Mouse (Mus musculus) myocyte (in vitro differentiated cells): ENCODE results near the gene Nmnat1. TPM values are rescaled to one million over a fixed set of nuclear protein-coding genes. Genes with fewer than 3 reads are reported as not detected.
A peak's percentile ranks its signal among the peaks of the same experiment; 100 is the strongest.

Source experiments
- H3K27me3 ChIP-seq: one replicate; pipeline ENCODE4 v1.6.1; 2011; ENCODE audit not compliant: control insufficient read depth, insufficient read depth, insufficient read length
- H3K36me3 ChIP-seq: one replicate; pipeline ENCODE4 v1.6.1; 2011; ENCODE audit not compliant: control insufficient read depth, insufficient read depth
- H3K4me2 ChIP-seq: one replicate; pipeline ENCODE4 v1.6.1; 2011; ENCODE audit warnings: low read depth, control low read depth
- H3K4me3 ChIP-seq: one replicate; pipeline ENCODE4 v1.5.1; 2011; ENCODE audit warnings: mild to moderate bottlenecking, control low read depth, moderate library complexity
- H3K79me2 ChIP-seq: one replicate; pipeline ENCODE4 v1.6.1; 2011; ENCODE audit not compliant: control insufficient read depth, insufficient read depth
- H3ac ChIP-seq: one replicate; pipeline ENCODE4 v1.6.1; 2011; ENCODE audit not compliant: control insufficient read depth, insufficient read length
- CEBPB ChIP-seq: IDR thresholded peaks from 2 replicates; pipeline ENCODE4 v1.6.1; 2011; ENCODE audit warnings: mild to moderate bottlenecking, moderate library complexity; ENCODE audit not compliant: poor library complexity, insufficient read depth, severe bottlenecking
- E2F4 ChIP-seq: IDR thresholded peaks from one replicate; pipeline ENCODE4 v1.6.1; 2011; ENCODE audit warnings: mild to moderate bottlenecking, control low read depth, moderate library complexity; ENCODE audit not compliant: insufficient read depth
- MAX ChIP-seq: IDR thresholded peaks from one replicate; pipeline ENCODE4 v1.6.1; 2011; ENCODE audit warnings: low read depth, mild to moderate bottlenecking, control low read depth
- MYOD1 ChIP-seq, 3 experiments: IDR thresholded peaks; one replicate each; pipeline ENCODE4 v1.6.1; 2011; ENCODE audit warnings: control low read depth in 2 of 3, low read depth in 2 of 3, mild to moderate bottlenecking in 2 of 3, moderate library complexity in 1 of 3; ENCODE audit not compliant: insufficient read length in 2 of 3, control insufficient read depth in 1 of 3
- MYOG ChIP-seq, 3 experiments: IDR thresholded peaks; one replicate each; pipeline ENCODE4 v1.6.1; 2011; ENCODE audit warnings: control low read depth in 2 of 3, low read depth in 2 of 3, mild to moderate bottlenecking in 2 of 3; ENCODE audit not compliant: insufficient read length in 2 of 3, control insufficient read depth in 1 of 3, insufficient read depth in 1 of 3
- POLR2A ChIP-seq: IDR thresholded peaks from one replicate; pipeline ENCODE4 v1.6.1; 2011; ENCODE audit warnings: low read depth, mild to moderate bottlenecking, control low read depth, moderate library complexity; ENCODE audit not compliant: insufficient read length
- POLR2AphosphoS2 ChIP-seq: IDR thresholded peaks from one replicate; pipeline ENCODE4 v1.6.1; 2011; ENCODE audit warnings: low read depth, control low read depth; ENCODE audit not compliant: insufficient read length
- REST ChIP-seq: IDR thresholded peaks from one replicate; pipeline ENCODE4 v1.6.1; 2011; ENCODE audit warnings: mild to moderate bottlenecking, control low read depth, moderate library complexity; ENCODE audit not compliant: insufficient read depth, insufficient read length
- SRF ChIP-seq: IDR thresholded peaks from one replicate; pipeline ENCODE4 v1.6.1; 2011; ENCODE audit warnings: low read depth; ENCODE audit not compliant: control insufficient read depth, insufficient read length
- TCF12 ChIP-seq: IDR thresholded peaks from one replicate; pipeline ENCODE4 v1.6.1; 2011; ENCODE audit warnings: mild to moderate bottlenecking, control low read depth; ENCODE audit not compliant: poor library complexity, insufficient read depth, severe bottlenecking
- TCF3 ChIP-seq: IDR thresholded peaks from one replicate; pipeline ENCODE4 v1.6.1; 2011; ENCODE audit warnings: low read depth, control low read depth; ENCODE audit not compliant: insufficient read length
- USF1 ChIP-seq: IDR thresholded peaks from one replicate; pipeline ENCODE4 v1.6.1; 2011; ENCODE audit warnings: low read depth, mild to moderate bottlenecking, control low read depth, moderate library complexity
- polyA plus RNA-seq: library from polyadenylated mRNA; unstranded; fragments of >200 nt; fragmentation: generic; extraction: Trizol; gene quantifications from one replicate; pipeline ENCODE4 v1.2.1, GENCODE M21; 2012; ENCODE audit warnings: missing spikeins

Gene Nmnat1
- polyA plus RNA-seq, result 9.3 TPM

DNA sequence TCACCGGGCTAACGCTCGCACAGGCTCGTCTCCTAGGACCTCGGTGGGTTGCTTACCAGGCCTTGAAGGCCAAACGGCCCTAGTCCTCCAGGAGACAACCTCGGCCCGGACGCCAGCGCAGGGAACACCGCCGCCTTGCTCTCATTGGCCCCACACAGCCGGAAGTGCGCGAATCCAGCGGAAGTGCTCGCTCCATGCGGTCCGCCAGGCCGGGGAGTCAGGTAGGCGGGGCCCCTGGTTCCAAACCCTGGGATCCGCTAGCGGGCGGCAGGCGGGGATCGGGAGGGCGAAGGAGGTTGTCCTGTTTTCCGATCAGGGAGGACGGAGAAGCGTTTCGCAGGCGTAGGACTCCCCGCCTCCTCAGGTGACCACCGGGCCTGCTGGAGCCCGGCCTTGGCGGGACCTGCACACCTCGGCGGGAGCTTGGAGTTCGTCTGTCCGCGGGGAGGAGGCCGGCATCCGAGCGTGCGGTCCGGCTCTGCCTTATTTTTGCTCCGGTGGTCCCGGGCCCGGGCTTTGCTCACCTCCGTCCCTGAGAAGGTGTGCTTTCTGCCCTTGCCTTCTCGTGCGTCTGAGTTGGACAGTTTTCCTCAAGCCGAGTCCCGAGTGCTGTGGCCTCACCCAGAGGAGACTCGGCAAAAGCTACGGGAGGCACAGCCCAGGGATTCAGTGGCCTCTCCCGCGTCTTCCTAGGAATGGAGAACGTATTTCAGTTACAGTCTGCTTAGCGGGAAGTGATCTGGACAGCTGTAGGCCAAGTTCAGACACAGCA is at the start of gene Nmnat1, which contains the start of gene Lzic:
TSS of gene Nmnat1 (minus strand) at position 150 of the 772 bp plus-strand sequence.
TSS of gene Lzic (plus strand) at position 177 of the 772 bp plus-strand sequence.
- H3ac ChIP-seq, result peak within 1 kb of the TSS; percentile 67
- TF ChIP-seq SRF, result peak; percentile 58
- no peak for TF ChIP-seq USF1
- no peak for TF ChIP-seq E2F4
- TF ChIP-seq MYOD1 (IDR thresholded peaks at IDR 0.05; ENCODE audit: control insufficient read depth in 1 of 3, insufficient read length in 2 of 3, low read depth in 2 of 3), result peak in 1 of 3 experiments; percentile 34
- TF ChIP-seq POLR2A, result peak; percentile 60
- no peak for TF ChIP-seq TCF12
- TF ChIP-seq POLR2AphosphoS2, result no peak
- TF ChIP-seq MAX, result no peak
- no peak for TF ChIP-seq CEBPB
- TF ChIP-seq TCF3, result no peak
- peak in 2 of 3 experiments; percentile 23 to 57 for TF ChIP-seq MYOG (IDR thresholded peaks at IDR 0.05; ENCODE audit: control insufficient read depth in 1 of 3, insufficient read depth in 1 of 3, insufficient read length in 2 of 3, low read depth in 2 of 3)
- TF ChIP-seq REST, result no peak
- H3K27me3 ChIP-seq, result no peaks in the 10 kb centered on the region
- peak within 1 kb of the TSS; percentile 97 for H3K4me2 ChIP-seq
- peaks cover 36% of the 10 kb centered on the region for H3K79me2 ChIP-seq
- peak within 1 kb of the TSS; percentile 91 for H3K4me3 ChIP-seq
- H3K36me3 ChIP-seq, result peaks cover 16% of the 10 kb centered on the region

DNA sequence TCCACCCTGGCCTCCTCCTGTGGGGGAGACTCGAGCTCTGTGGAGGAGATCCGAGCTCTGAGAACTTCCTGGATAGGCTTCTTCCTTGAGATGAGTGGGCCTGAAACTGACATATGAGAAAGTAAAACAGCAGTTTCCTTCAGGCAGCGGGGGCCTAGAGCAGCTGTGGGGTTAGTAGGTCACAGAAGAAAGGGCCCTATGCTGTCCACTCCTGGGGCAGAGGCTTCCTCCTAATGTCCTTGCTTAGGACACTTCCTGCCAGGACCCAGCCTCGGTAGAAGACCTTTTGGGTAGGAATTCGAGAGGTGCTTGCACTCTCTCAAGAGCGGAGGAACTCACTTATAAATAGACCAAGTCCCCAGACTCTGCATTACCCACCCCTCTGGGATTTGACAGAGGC is 44.7 kb upstream of the Nmnat1 start:
- Histone ChIP-seq H3K4me3 (no peak overlapping the region), H3K27me3 (no peaks in the 10 kb centered on the region), H3K4me2 (no peak overlapping the region), H3K79me2 (no peaks in the 10 kb centered on the region), H3K36me3 (no peaks in the 10 kb centered on the region), H3ac (no peak overlapping the region)
- TF ChIP-seq E2F4 (no peak), MAX (no peak), POLR2A (no peak), MYOD1 (IDR thresholded peaks at IDR 0.05; ENCODE audit: control insufficient read depth in 1 of 3, insufficient read length in 2 of 3, low read depth in 2 of 3) (no peak), TCF12 (no peak), TCF3 (no peak), SRF (no peak), MYOG (IDR thresholded peaks at IDR 0.05; ENCODE audit: control insufficient read depth in 1 of 3, insufficient read depth in 1 of 3, insufficient read length in 2 of 3, low read depth in 2 of 3) (no peak), POLR2AphosphoS2 (no peak), CEBPB (no peak), USF1 (no peak), REST (no peak)

DNA sequence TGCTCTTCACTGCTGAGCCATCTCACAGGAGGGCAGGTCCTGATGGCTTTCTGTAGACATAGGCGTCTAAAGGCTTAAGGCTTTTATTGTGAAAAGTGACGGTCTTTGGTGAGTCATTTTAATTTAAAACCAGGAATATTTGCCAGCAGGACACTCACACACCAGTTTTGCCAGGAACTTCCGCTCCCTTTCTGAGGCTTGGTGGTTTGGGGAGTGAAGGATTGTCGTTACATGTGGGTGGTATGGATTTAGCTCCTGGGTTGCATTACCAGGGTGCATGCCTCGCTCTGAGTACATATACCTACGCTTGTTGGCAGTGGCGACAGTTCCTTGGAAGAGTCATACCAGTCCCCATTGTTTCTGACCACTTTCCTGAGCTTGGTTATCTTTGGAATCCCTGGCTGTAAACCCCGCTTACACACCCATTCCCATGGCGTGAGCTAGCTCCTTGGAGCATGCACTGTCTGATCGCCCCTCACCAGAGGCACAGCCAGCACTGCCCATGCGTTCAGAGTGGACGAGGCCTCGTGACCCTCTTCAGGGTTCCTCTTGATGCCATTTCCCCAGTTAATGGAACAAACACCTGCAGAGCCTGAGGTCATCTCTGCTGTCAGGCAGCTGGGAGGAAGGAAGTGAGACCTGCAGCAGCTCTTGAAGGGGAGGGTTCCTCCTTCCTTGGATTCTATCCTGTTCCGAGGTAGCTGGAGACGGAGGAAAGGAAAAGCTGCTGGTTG is 42.8 kb upstream of the Nmnat1 start:
- Histone ChIP-seq H3K27me3 (no peaks in the 10 kb centered on the region), H3K79me2 (no peaks in the 10 kb centered on the region), H3K4me2 (peak overlapping the region; percentile 76), H3K36me3 (no peaks in the 10 kb centered on the region), H3K4me3 (no peak overlapping the region), H3ac (no peak overlapping the region)
- TF ChIP-seq E2F4 (no peak), MYOD1 (IDR thresholded peaks at IDR 0.05; ENCODE audit: control insufficient read depth in 1 of 3, insufficient read length in 2 of 3, low read depth in 2 of 3) (no peak), SRF (no peak), MAX (no peak), MYOG (IDR thresholded peaks at IDR 0.05; ENCODE audit: control insufficient read depth in 1 of 3, insufficient read depth in 1 of 3, insufficient read length in 2 of 3, low read depth in 2 of 3) (no peak), TCF3 (no peak), TCF12 (no peak), POLR2A (no peak), POLR2AphosphoS2 (no peak), REST (no peak), CEBPB (no peak), USF1 (no peak)

DNA sequence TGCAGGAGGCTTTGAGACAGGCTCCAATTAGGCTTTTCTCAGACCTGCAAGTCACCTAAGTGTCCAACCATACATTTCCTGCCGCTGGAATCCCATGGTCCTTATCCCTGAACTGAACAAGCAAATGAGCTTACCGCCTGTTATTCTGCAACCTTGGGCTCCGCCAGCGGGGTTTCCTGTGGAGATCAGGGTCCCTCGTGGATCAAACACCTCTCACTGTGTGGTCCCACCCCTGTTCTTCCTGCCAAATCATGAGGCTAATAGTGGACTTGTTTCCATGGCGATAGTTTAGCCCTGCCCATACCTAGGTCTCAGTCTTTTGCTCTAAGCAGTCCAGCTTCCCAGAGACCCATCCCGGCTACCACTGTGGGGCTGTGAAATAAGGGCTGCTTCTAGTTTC is 41.3 kb upstream of the Nmnat1 start:
- H3K4me3 ChIP-seq, result no peak overlapping the region
- TF ChIP-seq TCF12 (no peak), USF1 (no peak), MAX (no peak), CEBPB (no peak), MYOG (IDR thresholded peaks at IDR 0.05; ENCODE audit: control insufficient read depth in 1 of 3, insufficient read depth in 1 of 3, insufficient read length in 2 of 3, low read depth in 2 of 3) (no peak), POLR2A (no peak), E2F4 (no peak)
- no peaks in the 10 kb centered on the region for H3K36me3 ChIP-seq
- H3K79me2 ChIP-seq, result peaks cover 4% of the 10 kb centered on the region
- H3K27me3 ChIP-seq, result no peaks in the 10 kb centered on the region
- no peak overlapping the region for H3K4me2 ChIP-seq
- no peak overlapping the region for H3ac ChIP-seq
